Mouse (Mus musculus) stomach, postnatal 0 days (tissue): ENCODE measurements around the gene Lsm2. TPM values are rescaled to one million over a fixed set of nuclear protein-coding genes. Genes with fewer than 3 reads are reported as not detected.
"Not testable (repeated sequence)": the region's sequence is repeated elsewhere in the genome, so short reads cannot be mapped to it uniquely, and the experiment has no call there.

ENCODE experiments used
- ATAC-seq: fragments of 200-750 bp; cut with Nextera tagmentation; 2 replicates; pipeline ENCODE4 v1.8.0; 2017; ENCODE audit not compliant: low FRiP score, low TSS enrichment
- DNase-seq: peaks from one replicate; pipeline ENCODE4 v3.0.0-alpha.2; 2016; ENCODE audit warnings: low spot score
- H3K27ac ChIP-seq: fragments of 300-500 bp; sonication (generic); replicated peaks from 2 replicates; pipeline ENCODE4 v1.5.1; 2014; ENCODE audit warnings: mild to moderate bottlenecking, control low read depth
- H3K27me3 ChIP-seq: fragments of 300-500 bp; sonication (generic); 2 replicates; pipeline ENCODE4 v1.6.1; 2014; ENCODE audit warnings: low read length; ENCODE audit not compliant: control insufficient read depth, insufficient read depth
- H3K36me3 ChIP-seq: fragments of 300-500 bp; sonication (generic); 2 replicates; pipeline ENCODE4 v1.6.1; 2014; ENCODE audit warnings: low read length, mixed read lengths; ENCODE audit not compliant: control insufficient read depth, insufficient read depth
- H3K4me1 ChIP-seq: fragments of 300-500 bp; sonication (generic); replicated peaks from 2 replicates; pipeline ENCODE4 v1.6.1; 2014; ENCODE audit warnings: antibody characterized with exemption; ENCODE audit not compliant: control insufficient read depth, insufficient read depth
- H3K4me2 ChIP-seq: fragments of 300-500 bp; sonication (generic); replicated peaks from 2 replicates; pipeline ENCODE4 v1.6.1; 2014; ENCODE audit warnings: low read depth, mild to moderate bottlenecking, control low read depth, moderate library complexity
- H3K4me3 ChIP-seq: fragments of 300-500 bp; sonication (generic); 2 replicates; pipeline ENCODE4 v1.5.1; 2014; ENCODE audit warnings: low read depth, low read length, control low read depth
- H3K9ac ChIP-seq: fragments of 300-500 bp; sonication (generic); 2 replicates; pipeline ENCODE4 v1.6.1; 2014; ENCODE audit warnings: mild to moderate bottlenecking, low read length, control low read depth, mixed read lengths
- H3K9me3 ChIP-seq: fragments of 300-500 bp; sonication (generic); 2 replicates; pipeline ENCODE4 v1.6.1; 2016; ENCODE audit warnings: low read length; ENCODE audit not compliant: control insufficient read depth
- CTCF ChIP-seq: IDR thresholded peaks from 2 replicates; pipeline ENCODE4 v1.5.1; 2016; ENCODE audit warnings: antibody characterized with exemption, low read depth, mild to moderate bottlenecking, moderate library complexity
- EP300 ChIP-seq: optimal IDR thresholded peaks from 2 replicates; pipeline ENCODE3; 2016; ENCODE audit warnings: antibody characterized with exemption
- WGBS: fragments of 180-500 bp; shearing (Covaris S2); extraction: QIAGEN DNeasy Blood & Tissue Kit; methylation state at CpG from one replicate; pipeline ENCODE4 v1.1.7; 2014; 5-methylcytosine and 5-hydroxymethylcytosine counted together
- polyA plus RNA-seq: library from polyadenylated mRNA; unstranded; fragments of >200 nt; fragmentation: Nextera tagmentation; extraction: Ambion mirVana; gene quantifications from 2 replicates; pipeline ENCODE4 v1.2.1, GENCODE M21; 2015

Gene Lsm2
- polyA plus RNA-seq, 1 experiment from 2014 or later: 75.1 TPM

GRCm38 (mm10) chr17:34996411-34997141 lies 14.9 kb downstream of the Lsm2 start:
- no peak overlapping the region for H3K27ac ChIP-seq
- ATAC-seq (no peak), DNase-seq (no peak)
- H3K27me3 ChIP-seq: no peaks in the 10 kb centered on the region
- TF ChIP-seq CTCF (no peak), EP300 (no peak)
- 84% methylated on average over 12 of the region's 14 CpGs for WGBS
- H3K4me1 ChIP-seq: no peaks in the 10 kb centered on the region; the same call in 1 of the 2 replicates
- no peak overlapping the region for H3K9ac ChIP-seq
- H3K4me2 ChIP-seq: no peak overlapping the region
- no peaks in the 10 kb centered on the region; the same call in 1 of the 2 replicates for H3K36me3 ChIP-seq
- no peak overlapping the region for H3K4me3 ChIP-seq
- no peaks in the 10 kb centered on the region for H3K9me3 ChIP-seq

- no peaks in the 10 kb centered on the region for H3K36me3 ChIP-seq
- 83% methylated on average over 5 of the region's 5 CpGs for WGBS
- H3K9ac ChIP-seq: no peak overlapping the region
- H3K9me3 ChIP-seq: no peaks in the 10 kb centered on the region
- H3K4me1 ChIP-seq: peaks cover under 1% of the 10 kb centered on the region; the same call in 1 of the 2 replicates
- no peak for TF ChIP-seq EP300
- TF ChIP-seq CTCF: no peak
- no peak for DNase-seq
- no peak overlapping the region for H3K4me3 ChIP-seq
- ATAC-seq: no peak
- H3K27me3 ChIP-seq: no peaks in the 10 kb centered on the region
- H3K27ac ChIP-seq: no peak overlapping the region
- H3K4me2 ChIP-seq: no peak overlapping the region
These were observed 15.5 kb downstream of the Lsm2 start for GRCm38 (mm10) chr17:34997142-34997483.

- ATAC-seq: no peak
These were observed 17.1 kb downstream of the Lsm2 start for GRCm38 (mm10) chr17:34998526-34999430.

GRCm38 (mm10) chr17:34999871-35000716 lies 18.4 kb downstream of the Lsm2 start:
- ATAC-seq, H3K9me3 ChIP-seq, H3K4me1 ChIP-seq, H3K36me3 ChIP-seq, H3K27me3 ChIP-seq: not testable (repeated sequence)
- Histone ChIP-seq H3K4me2 (peak overlapping the region; percentile 99), H3K9ac (peak overlapping the region; percentile 87), H3K4me3 (peak overlapping the region; percentile 76), H3K27ac (peak overlapping the region; percentile 98)
- DNase-seq: peak; percentile 44
- 10% methylated on average over 28 of the region's 32 CpGs for WGBS

More at GRCm38 (mm10) chr17:34998526-34999430, 17.1 kb downstream of the Lsm2 start:
- DNase-seq: no peak
- H3K9me3 ChIP-seq: no peaks in the 10 kb centered on the region
- peak overlapping the region; percentile 39 for H3K4me2 ChIP-seq
- TF ChIP-seq CTCF (0 out of 2 replicates have a peak, but pooled peaks have one; percentile 27), EP300 (no peak)
- no peak overlapping the region for H3K27ac ChIP-seq
- WGBS: 84% methylated on average over 15 of the region's 15 CpGs
- H3K9ac ChIP-seq: 0 out of 2 replicates have a peak overlapping the region, but pooled peaks have one; percentile 31
- peaks cover 9% of the 10 kb centered on the region for H3K4me1 ChIP-seq
- 0 out of 2 replicates have a peak overlapping the region, but pooled peaks have one; percentile 22 for H3K4me3 ChIP-seq
- H3K36me3 ChIP-seq: no peaks in the 10 kb centered on the region
- no peaks in the 10 kb centered on the region for H3K27me3 ChIP-seq

GRCm38 (mm10) chr17:35000717-35001451 lies 19.2 kb downstream of the Lsm2 start, which contains the start of gene Vars:
Gene Vars, plus strand, starts transcription at chr17:35000987.
- peak; percentile 90 for DNase-seq
- H3K4me2 ChIP-seq: peak within 1 kb of the TSS; percentile 99
- no peaks in the 10 kb centered on the region for H3K27me3 ChIP-seq
- no peaks in the 10 kb centered on the region for H3K9me3 ChIP-seq
- H3K9ac ChIP-seq: peak within 1 kb of the TSS; percentile 87
- H3K36me3 ChIP-seq: peaks cover 12% of the 10 kb centered on the region
- under 1% methylated on average over 68 of the region's 83 CpGs for WGBS
- peak within 1 kb of the TSS; percentile 98 for H3K27ac ChIP-seq
- ATAC-seq: peak; percentile 86
- no peak for TF ChIP-seq EP300
- TF ChIP-seq CTCF: peak; percentile 21
- H3K4me3 ChIP-seq: peak within 1 kb of the TSS; percentile 76
- peaks cover 9% of the 10 kb centered on the region for H3K4me1 ChIP-seq
